Mouse (Mus musculus): ENCODE data around the gene Yod1. TPM values are rescaled to one million over a fixed set of nuclear protein-coding genes. Genes with fewer than 3 reads are reported as not detected.

The Yod1 gene
- total RNA-seq (2021), result 1 to 10 TPM; 3.0 to 3.9 TPM
- long read RNA-seq, experiment 1, result 0 reads
- long read RNA-seq, experiment 2, result 0 reads

DNA sequence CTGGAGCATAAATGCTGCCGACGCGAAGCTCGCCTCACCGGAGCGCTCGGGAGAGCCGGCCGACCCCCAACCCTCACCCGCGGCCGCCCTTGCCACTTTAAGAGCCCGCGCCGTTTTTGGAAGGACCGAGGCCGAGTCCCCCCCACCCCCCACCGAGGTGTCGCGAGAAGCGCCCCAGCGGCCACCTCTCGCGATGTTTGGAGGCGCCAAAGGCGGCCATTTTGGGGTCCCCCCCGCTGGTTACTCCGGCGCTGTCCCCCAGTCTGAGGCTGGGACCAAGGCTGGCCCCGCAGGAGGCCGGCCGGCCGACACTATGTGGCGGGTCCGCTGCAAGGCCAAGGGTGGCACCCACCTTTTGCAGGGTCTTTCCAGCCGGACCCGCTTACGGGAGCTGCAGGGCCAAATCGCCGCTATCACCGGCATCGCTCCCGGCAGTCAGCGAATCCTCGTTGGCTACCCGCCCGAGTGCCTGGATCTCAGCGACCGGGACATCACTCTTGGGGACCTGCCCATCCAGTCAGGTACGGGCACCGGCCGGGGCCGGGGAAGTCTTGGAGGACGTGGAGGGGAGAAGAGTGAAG, at the start of gene Yod1:
TSS of gene Yod1 (plus strand) at position 37 of the 581 bp plus-strand sequence.
- intact Hi-C loops (cut with DNase I), result no loop called here
- DNase-seq, result peak; percentile 89 to 90

- intact Hi-C loops (cut with DNase I), result no loop called here
- DNase-seq, result no peak
These were observed 38.6 kb upstream of the Yod1 start for GRCm38 (mm10) chr1:130678551-130678950.

DNA sequence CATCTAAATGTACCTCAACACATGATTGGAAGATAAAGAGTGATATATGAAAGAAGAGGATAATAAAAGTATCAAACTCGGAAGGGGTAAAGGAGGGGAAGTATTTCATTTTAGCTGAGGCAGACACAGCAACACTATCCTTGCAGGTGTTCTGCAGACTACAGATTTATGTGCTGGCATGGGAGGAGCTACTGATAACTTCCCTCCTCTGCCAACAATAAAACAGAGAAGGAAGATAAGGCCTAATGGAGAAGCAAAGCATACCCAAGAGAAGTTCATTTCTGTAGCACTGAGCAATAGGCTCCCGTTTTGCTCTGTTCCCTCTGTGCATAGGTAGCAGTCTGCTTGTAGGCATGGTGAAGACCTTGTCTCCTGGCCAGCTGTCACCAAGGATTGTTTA, 36.1 kb upstream of the Yod1 start:
- DNase-seq, result no peak
- intact Hi-C loops (cut with DNase I), result no loop called here

DNA sequence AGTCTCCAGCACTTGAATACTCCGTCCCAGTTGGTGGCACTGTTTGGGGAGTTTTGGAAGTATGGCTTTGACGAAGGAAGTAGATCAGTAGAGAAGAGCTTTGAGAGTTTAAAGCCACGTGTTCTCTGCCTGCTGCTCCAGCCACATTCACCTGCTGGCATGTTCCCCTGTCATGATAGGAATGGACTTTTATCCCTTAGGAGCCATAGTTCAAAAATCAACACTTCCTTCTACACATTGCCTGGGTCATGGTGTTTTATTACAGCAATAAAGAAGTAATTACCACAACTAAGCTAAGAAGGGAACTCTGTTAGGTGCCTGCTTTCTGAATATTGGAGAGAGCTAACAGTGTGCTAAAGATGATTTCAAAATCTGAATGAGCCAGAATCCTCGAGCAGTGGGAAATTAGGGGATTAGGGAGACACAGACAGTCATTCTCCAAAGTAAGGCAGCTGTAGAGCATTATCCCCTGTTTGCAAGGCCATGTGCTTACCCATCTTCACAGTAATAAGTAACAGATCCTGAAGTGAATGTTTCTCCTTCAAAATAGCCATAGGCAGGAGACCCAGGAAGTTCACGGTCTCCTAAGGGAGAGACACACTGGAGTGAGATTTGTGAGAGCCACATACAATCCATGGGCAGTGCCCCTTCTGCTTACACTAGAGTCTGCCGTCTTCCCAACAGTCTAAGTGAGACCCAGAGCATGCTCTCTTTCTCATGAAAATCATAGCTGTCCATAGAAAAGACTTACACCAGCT, 35.3 kb upstream of the Yod1 start:
- intact Hi-C loops (cut with DNase I), result no loop called here
- no peak for DNase-seq

DNA sequence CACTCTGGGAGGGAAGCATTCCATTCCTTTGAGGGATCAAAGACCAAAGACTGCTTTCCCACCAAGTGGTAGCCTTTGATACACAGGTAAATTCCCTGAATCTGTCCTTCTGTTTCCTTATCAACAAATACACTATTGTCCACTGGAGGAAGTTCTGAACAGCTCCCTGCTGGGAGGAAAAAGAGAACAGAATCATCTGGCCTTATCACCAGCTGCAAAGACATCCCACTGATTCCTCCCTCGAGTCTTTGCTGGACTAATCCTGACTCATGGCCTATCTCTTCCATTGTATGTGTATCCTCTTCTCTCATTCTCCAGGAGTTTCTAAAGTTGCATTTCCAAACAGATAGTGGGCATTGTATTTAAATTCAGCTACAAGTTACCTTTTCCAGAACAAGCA, 33.2 kb upstream of the Yod1 start:
- intact Hi-C loops (cut with DNase I), result no loop called here
- no peak for DNase-seq

DNA sequence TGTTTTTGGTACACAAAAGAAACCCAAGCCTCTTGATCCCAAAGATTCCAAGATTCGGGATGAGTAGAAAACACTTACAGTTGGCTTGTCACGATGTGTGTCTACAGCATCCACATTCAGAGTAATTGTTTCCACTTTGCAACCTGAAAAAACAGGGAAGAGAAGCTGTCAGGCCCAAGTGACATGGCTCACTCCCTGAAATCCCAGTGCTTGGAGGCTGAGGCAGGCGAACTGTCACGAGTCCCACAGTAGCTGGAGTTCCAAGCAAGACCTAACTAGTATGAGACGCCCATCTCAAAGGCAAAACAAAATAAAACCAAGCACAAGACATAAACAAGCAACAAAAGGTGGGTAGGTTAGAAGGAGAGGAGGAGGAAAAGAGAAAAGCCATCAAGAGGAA, 18.5 kb upstream of the Yod1 start:
- no peak for DNase-seq
- intact Hi-C loops (cut with DNase I), result no loop called here

GRCm38 (mm10) chr1:130699937-130700633, 17.0 kb upstream of the Yod1 start:
- intact Hi-C loops (cut with DNase I), result no loop called here
- no peak for DNase-seq

- DNase-seq, result no peak
- intact Hi-C loops (cut with DNase I), result no loop called here
These were observed 15.2 kb upstream of the Yod1 start for GRCm38 (mm10) chr1:130701976-130702375.

GRCm38 (mm10) chr1:130703613-130704012, 13.5 kb upstream of the Yod1 start:
- intact Hi-C loops (cut with DNase I), result no loop called here
- no peak for DNase-seq

- DNase-seq, result no peak
- intact Hi-C loops (cut with DNase I), result no loop called here
These were observed 6.6 kb upstream of the Yod1 start for GRCm38 (mm10) chr1:130710283-130711080.

DNA sequence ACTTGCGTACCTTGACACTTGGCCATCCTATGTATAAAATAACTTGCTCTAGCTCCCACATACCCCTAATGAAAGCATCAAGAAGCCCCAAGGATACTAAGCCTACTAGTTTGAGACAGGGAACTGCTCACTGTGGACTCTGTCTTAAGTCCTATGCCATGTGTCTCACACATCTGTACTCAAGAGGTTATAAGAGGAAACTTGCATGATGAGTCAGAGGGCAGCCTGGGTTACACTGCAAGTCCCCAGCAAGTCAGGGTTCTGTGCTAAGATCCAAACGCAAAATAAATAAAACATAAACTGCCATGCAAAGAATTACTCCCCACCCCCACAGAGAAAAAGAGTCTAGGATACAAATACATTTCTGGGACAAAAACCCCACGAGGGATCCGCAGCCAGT, 3.1 kb upstream of the Yod1 start:
- intact Hi-C loops (cut with DNase I), result no loop called here
- no peak for DNase-seq

- intact Hi-C loops (cut with DNase I), result no loop called here
- DNase-seq, result peak; percentile 82 to 94
These were observed 1.4 kb upstream of the Yod1 start, which contains the start of gene Gm29427 for GRCm38 (mm10) chr1:130715561-130716217. Gene Gm29427, minus strand, starts transcription at chr1:130715799.

- no peak for DNase-seq
- intact Hi-C loops (cut with DNase I), result no loop called here
These were observed 962 bp upstream of the Yod1 start for GRCm38 (mm10) chr1:130716218-130716512.

GRCm38 (mm10) chr1:130716513-130717290, 425 bp upstream of the Yod1 start:
- intact Hi-C loops (cut with DNase I), result no loop called here
- DNase-seq, result peak in 1 of 2 experiments; percentile 13

GRCm38 (mm10) chr1:130724206-130724605, 7.1 kb downstream of the Yod1 start:
- no peak for DNase-seq
- intact Hi-C loops (cut with DNase I), result no loop called here

DNA sequence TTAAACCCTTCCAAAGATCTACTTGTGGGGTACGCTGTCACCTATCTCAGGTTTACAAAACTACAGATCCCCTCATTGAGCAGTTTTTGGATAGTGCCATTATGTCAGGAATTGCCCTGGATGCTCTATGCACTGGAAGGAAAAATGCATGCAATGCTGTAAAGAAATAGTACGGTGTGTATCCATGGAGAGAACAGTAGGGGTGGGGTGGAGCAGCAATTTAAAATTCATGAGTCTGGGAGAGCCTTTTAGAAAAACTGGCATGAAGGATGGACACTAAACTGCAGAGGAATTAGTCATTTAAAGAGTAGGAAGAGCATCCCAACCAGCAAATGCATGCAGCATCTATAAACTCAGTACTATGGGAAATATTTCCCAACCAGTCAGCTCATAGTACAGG, 9.3 kb downstream of the Yod1 start:
- DNase-seq, result no peak
- intact Hi-C loops (cut with DNase I), result no loop called here

- no peak for DNase-seq
- intact Hi-C loops (cut with DNase I), result no loop called here
These were observed 10.9 kb downstream of the Yod1 start for GRCm38 (mm10) chr1:130728070-130728469.

GRCm38 (mm10) chr1:130728708-130729107, 11.6 kb downstream of the Yod1 start:
- intact Hi-C loops (cut with DNase I), result no loop called here
- no peak for DNase-seq

DNA sequence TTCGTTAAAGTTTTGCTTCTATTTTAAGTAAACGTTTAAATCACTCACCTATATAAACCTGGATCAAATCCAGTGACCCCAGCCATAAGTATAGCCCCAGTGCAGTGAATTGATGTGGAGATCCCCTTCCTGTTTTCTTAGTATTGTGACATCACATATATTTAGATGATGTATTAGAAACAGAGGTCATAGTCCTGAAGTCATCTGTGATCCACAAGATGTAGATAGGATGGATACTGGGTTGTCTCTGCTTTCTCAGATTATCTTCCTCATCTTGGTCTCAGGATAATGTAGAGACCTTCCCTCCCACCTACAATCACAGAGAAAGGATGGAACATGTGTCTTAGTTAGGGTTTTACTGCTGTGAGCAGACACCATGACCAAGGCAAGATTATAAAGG, 12.0 kb downstream of the Yod1 start, which contains the start of gene Pfkfb2:
TSS of gene Pfkfb2 (minus strand) at position 101 of the 400 bp plus-strand sequence.
- intact Hi-C loops (cut with DNase I), result no loop called here
- no peak for DNase-seq
